In the genomic region with DNA sequence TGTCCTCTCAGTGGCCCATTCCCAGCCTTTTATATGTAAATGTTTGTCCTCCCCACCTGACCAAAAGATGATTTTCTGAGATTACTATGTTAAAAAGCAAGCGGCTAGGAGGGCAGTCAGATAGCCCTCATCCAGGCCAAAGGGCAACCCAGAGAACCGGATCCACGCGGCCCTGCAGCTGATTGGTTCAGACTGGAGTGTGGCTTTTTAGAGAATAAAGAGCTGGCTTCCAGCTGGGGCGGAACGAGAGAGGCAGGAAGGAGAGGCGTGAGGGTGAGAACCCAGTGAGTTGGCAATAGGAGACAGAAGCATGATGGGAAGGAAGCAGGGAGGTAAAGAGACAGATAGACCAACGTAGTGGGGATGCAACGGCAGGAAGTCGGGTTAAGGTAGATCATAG, we compare ENCODE assay signal across 37 mouse cellular contexts. TPM values are rescaled to one million over a fixed set of nuclear protein-coding genes. Genes with fewer than 3 reads are reported as not detected.
A peak's percentile ranks its signal among the peaks of the same experiment; 100 is the strongest.
DNase-seq lines count a peak whose midpoint lies in the region; ATAC-seq lines count a peak whose summit lies in the region.
"Had no signal": no experiment of that assay in that cellular context is flagged by ENCODE, and none has a peak within 500 bp of the region (broad histone marks: within the 10 kb centered on the region; RNA-seq: fewer than 3 reads in every experiment).

No protein-coding gene starts in this region.

- no peaks in the 10 kb centered on the region for H3K9me3 ChIP-seq in kidney, embryonic 14.5 days (ENCODE audit: control insufficient read depth, low read length)
- H3K9me3 ChIP-seq: embryonic facial prominence, embryonic 15.5 days; forebrain, embryonic 15.5 days; G1E; heart, embryonic 10.5 days; limb, embryonic 12.5 days; liver, embryonic 12.5 days; midbrain, embryonic 10.5 days; neural tube, embryonic 13.5 days; stomach, embryonic 15.5 days had no signal

- H3K4me3 ChIP-seq in kidney, embryonic 14.5 days (ENCODE audit: low read length) = no peak overlapping the region
- H3K4me3 ChIP-seq: embryonic facial prominence, embryonic 15.5 days; forebrain, embryonic 15.5 days; heart, embryonic 10.5 days; limb, embryonic 12.5 days; liver, embryonic 12.5 days; midbrain, embryonic 10.5 days; myocyte; neural tube, embryonic 13.5 days; stomach, embryonic 15.5 days had no signal

- no peaks in the 10 kb centered on the region for H3K27me3 ChIP-seq in kidney, embryonic 14.5 days (ENCODE audit: control insufficient read depth, insufficient read depth, low read length)
- H3K27me3 ChIP-seq: embryonic facial prominence, embryonic 15.5 days; forebrain, embryonic 15.5 days; limb, embryonic 12.5 days; liver, embryonic 12.5 days; neural tube, embryonic 13.5 days; Patski; stomach, embryonic 15.5 days had no signal

- no peaks in the 10 kb centered on the region for H3K36me3 ChIP-seq in kidney, embryonic 14.5 days (ENCODE audit: control insufficient read depth, insufficient read depth, low read length)
- H3K36me3 ChIP-seq: embryonic facial prominence, embryonic 15.5 days; forebrain, embryonic 15.5 days; G1E; heart, embryonic 10.5 days; limb, embryonic 12.5 days; liver, embryonic 12.5 days; midbrain, embryonic 10.5 days; neural tube, embryonic 13.5 days; stomach, embryonic 15.5 days had no signal

- ATAC-seq in kidney, embryonic 14.5 days (ENCODE audit: low FRiP score, low TSS enrichment) = no peak
- ATAC-seq: activated CD4-positive, CD25-positive, alpha-beta regulatory T cell, adult 4 months; CD4-positive, CD25-positive, alpha-beta regulatory T cell, adult 4 months; forebrain, embryonic 15.5 days; hindbrain, embryonic 16.5 days; intestine, embryonic 16.5 days; liver, embryonic 12.5 days; midbrain, embryonic 16.5 days; Patski had no signal

- H3K27ac ChIP-seq in kidney, embryonic 14.5 days (ENCODE audit: low read depth, low read length) = no peak overlapping the region
- H3K27ac ChIP-seq: embryonic facial prominence, embryonic 15.5 days; forebrain, embryonic 15.5 days; heart, embryonic 10.5 days; limb, embryonic 12.5 days; liver, embryonic 12.5 days; macrophage; midbrain, embryonic 10.5 days; neural tube, embryonic 13.5 days; stomach, embryonic 15.5 days had no signal

- 38% methylated on average over 10 of the region's 10 CpGs for WGBS in kidney, embryonic 14.5 days

- H3K4me1 ChIP-seq in kidney, embryonic 14.5 days (ENCODE audit: control insufficient read depth, insufficient read depth, low read length) = no peaks in the 10 kb centered on the region
- H3K4me1 ChIP-seq: embryonic facial prominence, embryonic 15.5 days; forebrain, embryonic 15.5 days; heart, embryonic 10.5 days; limb, embryonic 12.5 days; liver, embryonic 12.5 days; neural tube, embryonic 13.5 days had no signal

- no peak overlapping the region for H3K4me2 ChIP-seq in kidney, embryonic 14.5 days (replicated peaks; ENCODE audit: low read depth, low read length)
- H3K4me2 ChIP-seq: embryonic facial prominence, embryonic 15.5 days; forebrain, embryonic 15.5 days; limb, embryonic 12.5 days; liver, embryonic 12.5 days; neural tube, embryonic 13.5 days; stomach, embryonic 15.5 days had no signal

- DNase-seq in kidney, adult 11 months = peak; percentile 11
- peak; percentile 15 for DNase-seq in lung, postnatal 10 days
- DNase-seq in lung, postnatal 14 days = no peak
- DNase-seq in R1 (ENCODE audit: low read depth, low spot score) = peak; percentile 87
- DNase-seq in thymus, postnatal 25 days = peak; percentile 17
- DNase-seq in layer of hippocampus, postnatal 36 days = no peak
- no peak for DNase-seq in layer of hippocampus, adult 9-10 months (ENCODE audit: low spot score)
- DNase-seq: adrenal gland, postnatal 14 days; cerebellum, adult 8-10 months; cerebellum, postnatal 36 days; lung, adult 2 months; right cerebral cortex, adult 18-20 months; right cerebral cortex, postnatal 4 days had no signal

- H3K9ac ChIP-seq in kidney, embryonic 14.5 days (ENCODE audit: low read depth, low read length) = no peak overlapping the region
- H3K9ac ChIP-seq: embryonic facial prominence, embryonic 15.5 days; forebrain, embryonic 15.5 days; limb, embryonic 12.5 days; liver, embryonic 12.5 days; neural tube, embryonic 13.5 days; stomach, embryonic 15.5 days had no signal

RNA-seq across cellular contexts. Expression of gene Pla2g10, which starts 7.8 kb away (rescaled TPM):
- 0.13 TPM in 1 of 2 replicates, not detected in the other for polyA plus RNA-seq in kidney, embryonic 14.5 days (2014; fragmentation: Nextera tagmentation; extraction: Ambion mirVana)
- total RNA-seq in layer of hippocampus, postnatal 36 days (2021) = not detected
- total RNA-seq: adrenal gland, postnatal 14 days; G1E; gastrocnemius, adult 8-10 months; hematopoietic stem cell, adult 5-6 weeks; layer of hippocampus, adult 18-20 months; layer of hippocampus, postnatal 25 days; left cerebral cortex, postnatal 14 days had no signal
- polyA plus RNA-seq: activated CD4-positive, CD25-positive, alpha-beta regulatory T cell, adult 4 months; CD4-positive, CD25-positive, alpha-beta regulatory T cell, adult 4 months; forebrain, embryonic 15.5 days; G1E; heart, postnatal 0 days; limb, embryonic 12.5 days; lung, adult 2 months; macrophage; midbrain, embryonic 10.5 days; myocyte; Patski had no signal

RNA-seq across cellular contexts. Expression of gene 3110001I22Rik, which starts 51.2 kb away (rescaled TPM):
- 6.9 and 7.3 TPM in 2 replicates for polyA plus RNA-seq in kidney, embryonic 14.5 days (2014; fragmentation: Nextera tagmentation; extraction: Ambion mirVana)
- total RNA-seq in layer of hippocampus, postnatal 36 days (2021) = 1 to 10 TPM; 5.4 to 6.9 TPM

RNA-seq across cellular contexts. Expression of gene Bfar, which starts 51.3 kb away (rescaled TPM):
- 50.3 and 51.1 TPM in 2 replicates for polyA plus RNA-seq in kidney, embryonic 14.5 days (2014; fragmentation: Nextera tagmentation; extraction: Ambion mirVana)
- total RNA-seq in layer of hippocampus, postnatal 36 days (2021) = 10 to 100 TPM; 37.3 to 39.8 TPM

RNA-seq across cellular contexts. Expression of gene Parn, which starts 55.0 kb away (rescaled TPM):
- polyA plus RNA-seq in kidney, embryonic 14.5 days (2014; fragmentation: Nextera tagmentation; extraction: Ambion mirVana) = 25.6 and 42.1 TPM in 2 replicates
- total RNA-seq in layer of hippocampus, postnatal 36 days (2021) = 10 to 100 TPM; 24.2 to 25.4 TPM

RNA-seq across cellular contexts. Expression of gene Rrn3, which starts 57.6 kb away (rescaled TPM):
- 48.9 and 74.7 TPM in 2 replicates for polyA plus RNA-seq in kidney, embryonic 14.5 days (2014; fragmentation: Nextera tagmentation; extraction: Ambion mirVana)
- 10 to 100 TPM; 51.2 to 51.4 TPM for total RNA-seq in layer of hippocampus, postnatal 36 days (2021)

Comparison
In these comparisons a context has a peak if more than half of its experiments do, and no peak if none do; other contexts are left out.
1. DNase-seq: peak in kidney, adult 11 months (single experiment), lung, postnatal 10 days (single experiment), R1 (single experiment) and thymus, postnatal 25 days (single experiment); none in lung, postnatal 14 days (single experiment), layer of hippocampus, postnatal 36 days (0 of 2) and layer of hippocampus, adult 9-10 months (single experiment).